Mouse (Mus musculus) adrenal gland, postnatal 14 days (tissue): ENCODE results near the gene Chrm1. TPM values are rescaled to one million over a fixed set of nuclear protein-coding genes. Genes with fewer than 3 reads are reported as not detected.
A peak's percentile ranks its signal among the peaks of the same experiment; 100 is the strongest.

Experiments
- DNase-seq: peaks from one replicate; pipeline ENCODE4 v3.0.0; 2021; ENCODE audit warnings: mixed read lengths
- total RNA-seq: library from RNA; stranded (reverse); gene quantifications from 2 replicates; pipeline ENCODE4 v1.2.3, GENCODE M21; 2021

Gene Chrm1
- total RNA-seq, 1 experiment from 2014 or later = 1.5 TPM

GRCm38 (mm10) chr19:8683627-8684026 lies 20.0 kb downstream of the Chrm1 start:
- no peak for DNase-seq

- DNase-seq = no peak
Measured at GRCm38 (mm10) chr19:8691871-8692539, 28.4 kb downstream of the Chrm1 start.

GRCm38 (mm10) chr19:8692740-8693139 lies 29.2 kb downstream of the Chrm1 start:
- no peak for DNase-seq

GRCm38 (mm10) chr19:8695330-8695729 lies 31.7 kb downstream of the Chrm1 start:
- DNase-seq = peak; percentile 65

GRCm38 (mm10) chr19:8699652-8700051 lies 36.1 kb downstream of the Chrm1 start:
- DNase-seq = no peak

- DNase-seq = peak; percentile 43
Measured at GRCm38 (mm10) chr19:8702458-8702857, 38.9 kb downstream of the Chrm1 start.

GRCm38 (mm10) chr19:8703571-8703970 lies 40.0 kb downstream of the Chrm1 start:
- no peak for DNase-seq

GRCm38 (mm10) chr19:8705026-8705708 lies 41.6 kb downstream of the Chrm1 start:
- DNase-seq = no peak

DNA sequence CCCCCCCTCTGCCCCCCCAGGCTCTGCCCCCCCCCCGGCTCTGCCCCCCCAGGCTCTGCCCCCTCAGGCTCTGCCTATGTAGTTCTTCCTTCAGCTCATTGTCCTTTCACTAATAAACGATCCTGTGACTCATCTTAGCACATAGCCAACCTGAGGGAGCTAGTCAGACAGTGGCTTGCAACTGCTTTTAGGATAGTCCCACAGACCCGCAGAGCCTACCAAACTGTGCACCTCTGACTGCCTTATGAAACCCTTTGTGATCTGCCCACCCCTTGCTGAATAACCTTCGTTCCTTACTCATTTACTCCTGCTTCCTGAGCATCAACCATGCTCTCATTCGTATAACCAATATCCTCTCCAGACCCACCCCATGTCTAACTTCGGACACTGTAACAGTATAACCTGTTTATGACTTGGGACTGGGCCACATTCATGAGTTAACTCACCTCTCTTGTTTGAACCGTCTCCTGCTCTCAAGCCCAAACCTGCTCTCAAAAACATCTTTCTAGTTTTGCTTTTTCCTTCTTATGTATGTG lies 42.6 kb downstream of the Chrm1 start:
- DNase-seq = no peak

DNA sequence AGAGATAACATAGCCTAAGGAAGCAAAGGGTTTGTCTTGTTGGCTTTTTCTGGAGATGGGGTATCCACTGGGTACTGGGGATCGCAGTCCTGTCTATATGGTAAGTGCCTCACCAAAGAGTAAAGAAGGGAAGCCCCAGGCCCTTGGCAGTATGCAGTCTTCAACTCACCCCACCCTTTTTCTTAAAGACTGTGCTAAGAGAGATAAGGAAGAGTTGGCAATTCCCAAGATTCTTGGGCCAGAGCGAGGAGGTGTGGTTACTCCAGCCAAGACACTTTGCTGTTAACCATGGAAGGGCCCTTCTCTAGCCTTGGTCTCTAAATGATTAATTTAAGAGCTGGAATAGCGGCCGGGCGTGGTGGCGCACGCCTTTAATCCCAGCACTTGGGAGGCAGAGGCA lies 43.3 kb downstream of the Chrm1 start:
- no peak for DNase-seq

GRCm38 (mm10) chr19:8708954-8709353 lies 45.4 kb downstream of the Chrm1 start:
- DNase-seq = no peak

DNA sequence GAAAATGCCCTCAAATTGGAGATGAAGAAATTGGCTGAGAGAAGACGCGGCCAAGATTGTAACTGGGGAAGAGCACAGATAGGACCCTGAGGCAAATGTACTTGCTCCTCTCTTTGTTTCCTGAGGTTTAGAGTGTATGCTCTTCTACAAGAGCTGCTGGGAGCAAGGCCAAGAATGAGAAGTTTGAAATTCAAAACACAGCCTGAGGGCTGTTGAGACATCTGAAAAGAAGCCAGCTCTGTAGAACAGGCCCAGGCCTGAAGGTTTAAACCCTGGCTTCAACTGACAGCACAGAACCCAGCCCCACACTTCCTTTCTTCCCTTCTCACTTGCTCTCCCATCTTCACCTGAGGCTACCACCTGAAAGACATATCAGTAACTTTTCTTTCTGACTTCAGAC lies 46.5 kb downstream of the Chrm1 start:
- DNase-seq = no peak

DNA sequence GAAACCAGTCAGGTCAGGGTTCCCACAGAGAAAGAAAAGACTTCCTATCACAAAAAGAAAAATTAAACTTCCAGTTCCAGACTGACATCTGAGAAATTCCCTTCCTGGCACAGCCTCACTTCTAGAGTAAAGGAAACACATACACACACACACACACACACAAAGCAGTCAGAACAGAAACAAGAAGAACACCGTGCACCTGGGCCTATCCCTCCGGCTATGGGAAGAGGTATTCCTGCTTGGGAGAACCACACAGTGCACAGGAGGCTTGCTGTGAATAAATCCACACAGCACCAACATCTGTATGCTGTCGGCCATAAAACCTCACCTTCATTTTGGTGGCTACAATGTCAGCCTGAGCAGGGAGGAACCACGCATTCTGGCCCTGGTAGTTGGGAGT lies 47.9 kb downstream of the Chrm1 start:
- no peak for DNase-seq

DNA sequence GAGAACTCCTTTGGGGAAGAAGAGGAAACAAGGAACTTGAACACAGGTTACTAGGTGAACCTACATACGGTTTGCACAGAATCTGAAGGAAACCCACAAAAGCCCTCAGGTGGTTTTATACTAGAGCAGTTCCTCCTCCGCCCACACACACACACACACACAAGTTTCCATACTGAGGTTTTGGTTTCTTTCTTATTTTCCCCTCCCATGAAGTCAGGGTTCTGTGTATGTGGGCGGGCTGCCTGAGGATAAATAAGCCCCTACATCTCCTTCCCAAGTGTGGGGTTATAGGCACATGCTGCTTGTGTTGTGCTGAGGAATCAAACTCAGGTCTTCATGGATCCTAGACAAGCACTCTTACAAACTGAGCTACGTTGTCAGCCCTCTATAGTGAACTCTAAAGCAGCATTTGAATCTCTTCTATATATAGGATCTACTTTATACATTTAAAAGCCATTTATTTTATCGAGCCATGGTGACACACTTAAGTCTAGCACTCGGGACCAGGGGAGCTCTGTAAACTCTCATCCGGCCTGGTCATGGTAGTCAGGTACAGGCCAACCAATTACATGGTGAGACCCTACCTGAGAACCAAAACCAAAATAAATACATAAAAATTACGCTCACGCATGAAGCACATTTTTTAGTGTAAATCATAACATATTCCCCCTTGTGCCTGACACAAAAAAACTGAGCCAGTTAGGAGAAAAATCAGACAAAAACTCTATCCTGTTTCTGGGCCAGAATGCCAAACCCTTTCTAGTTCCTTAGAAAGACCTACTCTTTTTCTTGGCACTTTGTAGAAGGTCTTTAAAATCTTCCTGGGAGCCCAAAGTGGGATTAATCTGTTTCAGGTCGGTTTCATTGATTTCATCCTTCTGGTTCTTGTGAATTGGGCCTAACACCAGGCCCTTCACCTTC lies 48.6 kb downstream of the Chrm1 start:
- no peak for DNase-seq

DNA sequence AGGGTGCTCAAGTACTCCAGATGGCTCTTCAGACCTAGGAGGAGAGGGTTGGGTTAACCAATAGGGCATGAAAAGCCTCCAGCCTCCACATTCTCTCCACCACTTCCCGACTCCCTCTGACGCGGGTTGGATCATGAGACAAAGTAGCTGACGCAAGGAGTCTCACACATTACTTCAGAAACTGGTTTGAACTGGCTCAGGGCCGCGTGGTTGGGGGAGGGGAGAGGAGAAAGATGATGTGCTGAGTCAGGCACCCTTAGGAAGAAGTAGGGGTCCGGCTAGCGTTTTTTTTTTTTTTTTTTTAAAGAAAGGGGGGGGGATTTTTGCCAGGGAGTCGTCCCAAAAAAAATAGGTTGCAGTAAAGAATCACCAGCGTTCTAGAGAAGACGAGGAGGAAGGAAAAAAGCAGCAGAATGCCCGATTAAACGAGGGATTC lies 49.3 kb downstream of the Chrm1 start:
- DNase-seq = peak; percentile 91

DNA sequence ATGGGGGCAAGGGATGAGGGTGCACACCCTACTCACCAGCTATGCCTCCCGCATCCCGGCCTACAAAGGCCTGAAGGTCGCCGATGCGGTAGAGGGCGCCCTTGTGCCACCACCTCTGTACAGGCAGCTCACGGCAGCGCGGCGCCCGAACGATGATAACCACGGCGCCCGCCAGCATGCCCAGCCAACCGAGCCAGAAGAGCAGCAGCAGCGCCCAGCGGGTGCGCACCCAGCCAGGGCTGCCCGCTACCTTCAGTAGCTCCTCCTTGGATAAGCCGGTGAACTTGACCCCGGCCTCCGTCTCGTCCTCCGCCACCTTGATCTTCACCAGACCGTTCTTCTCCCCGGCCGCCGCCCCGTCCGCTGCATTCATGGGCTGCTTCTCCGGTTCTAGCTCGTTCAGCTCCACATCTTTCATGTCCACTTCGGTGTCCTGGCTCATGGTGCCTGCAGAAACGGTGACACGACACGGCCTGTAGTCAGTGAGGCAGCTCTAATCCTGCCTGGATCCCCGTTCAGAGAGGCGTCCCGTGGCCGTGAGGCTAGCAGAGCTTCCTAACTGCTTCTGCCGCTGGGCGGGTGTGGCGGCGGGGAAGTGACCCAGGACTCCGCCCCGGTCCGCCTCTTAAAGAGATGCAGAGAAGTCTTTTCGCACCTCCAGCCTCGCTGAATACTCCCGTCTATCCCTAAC lies 49.9 kb downstream of the Chrm1 start:
- peak; percentile 96 for DNase-seq

GRCm38 (mm10) chr19:8713997-8714652 lies 50.5 kb downstream of the Chrm1 start:
- no peak for DNase-seq

DNA sequence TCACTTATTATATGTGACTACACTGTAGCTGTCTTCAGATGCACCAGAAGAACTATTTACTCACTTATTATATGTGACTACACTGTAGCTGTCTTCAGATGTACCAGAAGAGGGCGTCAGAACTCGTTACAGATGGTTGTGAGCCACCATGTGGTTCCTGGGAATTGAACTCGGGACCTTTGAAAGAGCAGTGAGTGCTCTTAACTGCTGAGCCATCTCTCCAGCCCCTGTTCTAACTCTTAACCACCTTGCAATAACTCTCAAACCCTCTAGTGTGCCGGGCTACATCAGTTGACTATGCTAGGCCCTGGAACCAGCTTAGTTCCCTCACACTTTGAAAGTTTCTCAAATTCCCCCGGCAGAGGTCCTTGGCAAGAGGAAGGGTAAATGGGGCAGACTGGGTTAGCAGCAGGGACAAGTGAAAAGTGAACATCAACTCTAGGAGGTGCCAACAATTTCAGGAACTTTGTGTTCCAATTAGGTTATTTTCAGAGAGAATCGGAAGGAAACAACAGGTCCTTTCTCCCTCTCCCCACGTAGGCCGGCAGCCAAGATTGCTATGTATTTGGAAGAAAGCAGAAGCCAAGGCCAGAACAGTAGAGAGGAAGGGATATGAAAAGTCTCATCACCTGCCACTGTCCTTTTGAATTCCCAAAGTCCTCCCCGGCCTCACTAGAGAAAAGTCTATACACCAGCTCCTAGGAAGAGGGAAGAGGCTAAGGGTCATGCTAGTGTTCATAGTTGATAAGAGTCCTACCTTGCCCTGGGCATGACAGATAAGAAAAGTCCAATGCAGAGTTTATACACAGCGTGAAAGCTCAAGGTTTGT lies 51.3 kb downstream of the Chrm1 start:
- peak; percentile 51 for DNase-seq

DNA sequence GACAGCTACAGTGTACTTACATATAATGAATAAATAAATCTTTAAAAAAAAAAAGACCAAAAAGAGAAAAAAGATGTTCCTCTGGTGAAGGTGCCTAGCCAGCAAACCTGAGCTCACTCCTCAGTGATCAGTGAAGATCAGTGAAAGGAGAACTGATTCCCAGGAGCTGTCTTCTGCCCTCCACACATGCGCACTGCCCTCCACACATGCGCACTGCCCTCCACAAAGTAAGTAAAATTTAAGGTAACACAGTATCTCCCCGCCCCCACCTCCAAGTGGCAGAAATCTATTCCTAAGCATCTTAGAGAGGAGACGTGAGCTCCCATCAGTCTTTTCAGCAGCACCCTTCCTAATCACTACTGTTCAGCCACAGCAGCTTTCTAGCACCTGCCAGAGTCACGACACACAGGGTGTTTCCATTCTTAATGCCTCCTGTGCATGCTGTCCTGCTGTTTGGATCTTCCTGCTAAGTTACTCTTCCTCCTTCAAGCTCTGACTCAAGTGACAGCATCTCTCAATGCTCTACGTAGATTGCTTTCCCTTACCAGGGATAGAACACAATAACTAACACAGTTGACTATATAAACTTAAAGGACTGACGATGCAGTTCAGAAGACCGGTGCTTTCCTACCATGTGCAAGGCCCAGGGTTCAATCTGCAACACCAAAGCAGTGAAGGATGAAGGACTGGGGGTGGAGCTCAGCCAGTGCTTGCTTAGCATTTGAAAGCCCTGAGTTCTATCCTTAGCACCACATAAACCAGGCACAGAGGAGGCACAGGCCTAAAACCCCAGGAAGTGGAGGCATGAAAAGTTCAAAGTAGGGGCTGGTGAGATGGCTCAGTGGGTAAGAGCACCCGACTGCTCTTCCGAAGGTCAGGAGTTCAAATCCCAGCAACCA lies 52.5 kb downstream of the Chrm1 start:
- no peak for DNase-seq
